Mouse (Mus musculus) lung, postnatal 0 days (tissue): ENCODE results near the gene Rprd2. TPM values are rescaled to one million over a fixed set of nuclear protein-coding genes. Genes with fewer than 3 reads are reported as not detected.

Experiments
- ATAC-seq: fragments of 200-750 bp; cut with Nextera tagmentation; 2 replicates; pipeline ENCODE4 v1.8.0; 2017; ENCODE audit warnings: moderate library complexity
- DNase-seq: peaks from one replicate; pipeline ENCODE4 v3.0.0-alpha.2; 2016; ENCODE audit warnings: low spot score
- H3K27ac ChIP-seq: fragments of 300-500 bp; sonication (generic); 2 replicates; pipeline ENCODE4 v1.5.1; 2014; ENCODE audit warnings: antibody characterized with exemption, mild to moderate bottlenecking, low read length, mixed read lengths
- H3K27me3 ChIP-seq: fragments of 300-500 bp; sonication (generic); replicated peaks from 2 replicates; pipeline ENCODE4 v1.6.1; 2014; ENCODE audit warnings: low read length, mixed read lengths; ENCODE audit not compliant: insufficient read depth
- H3K36me3 ChIP-seq: fragments of 300-500 bp; sonication (generic); 2 replicates; pipeline ENCODE4 v1.6.1; 2014; ENCODE audit warnings: low read length, mixed read lengths; ENCODE audit not compliant: insufficient read depth
- H3K4me1 ChIP-seq: fragments of 300-500 bp; sonication (generic); 2 replicates; pipeline ENCODE4 v1.6.1; 2014; ENCODE audit warnings: antibody characterized with exemption, low read depth, low read length, mixed read lengths; ENCODE audit not compliant: insufficient read depth
- H3K4me2 ChIP-seq: fragments of 300-500 bp; sonication (generic); replicated peaks from 2 replicates; pipeline ENCODE4 v1.6.1; 2014; ENCODE audit warnings: low read depth, mild to moderate bottlenecking, low read length, moderate library complexity, mixed read lengths
- H3K4me3 ChIP-seq: fragments of 300-500 bp; sonication (generic); 2 replicates; pipeline ENCODE4 v1.5.1; 2014; ENCODE audit warnings: low read depth, low read length
- H3K9ac ChIP-seq: fragments of 300-500 bp; sonication (generic); replicated peaks from 2 replicates; pipeline ENCODE4 v1.6.1; 2014; ENCODE audit warnings: low read depth, mild to moderate bottlenecking
- H3K9me3 ChIP-seq: fragments of 300-500 bp; sonication (generic); 2 replicates; pipeline ENCODE4 v1.6.1; 2016; ENCODE audit warnings: low read length, mixed read lengths
- CTCF ChIP-seq: IDR thresholded peaks from 2 replicates; pipeline ENCODE4 v1.5.1; 2016; ENCODE audit warnings: antibody characterized with exemption, mild to moderate bottlenecking
- EP300 ChIP-seq: IDR thresholded peaks from 2 replicates; pipeline ENCODE4 v1.6.1; 2016; ENCODE audit warnings: antibody characterized with exemption, mild to moderate bottlenecking, control low read depth
- WGBS: fragments of 180-500 bp; shearing (Covaris S2); extraction: QIAGEN DNeasy Blood & Tissue Kit; methylation state at CpG from one replicate; pipeline ENCODE4 v1.1.7; 2014; 5-methylcytosine and 5-hydroxymethylcytosine counted together
- microRNA-seq: library from miRNA; unstranded; fragments of <30 nt; microRNA quantifications from one replicate; pipeline ENCODE4, GENCODE M21; 2016
- polyA plus RNA-seq: library from polyadenylated mRNA; unstranded; fragments of >200 nt; fragmentation: Nextera tagmentation; extraction: Ambion mirVana; gene quantifications from 2 replicates; pipeline ENCODE4 v1.2.1, GENCODE M21; 2015

Gene Rprd2
- polyA plus RNA-seq, 1 experiment from 2014 or later: 14.0 TPM

DNA sequence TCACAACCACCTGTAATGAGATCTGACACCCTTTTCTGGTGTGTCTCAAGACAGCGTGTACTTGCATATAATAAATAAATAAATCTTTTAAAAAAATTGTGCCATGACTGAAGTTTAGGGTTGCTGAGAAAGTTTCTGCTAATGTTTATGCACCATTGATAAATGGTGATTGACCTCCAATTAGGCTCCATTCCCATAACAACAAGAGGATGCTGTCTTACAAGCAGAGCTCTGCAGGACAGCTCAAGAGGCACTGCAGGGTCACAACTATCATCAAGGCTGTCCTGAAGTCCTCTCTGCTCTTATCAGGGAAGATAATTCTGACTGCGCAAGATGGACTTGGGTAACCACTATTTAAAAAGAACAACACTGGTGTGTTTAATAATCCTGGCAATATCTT lies 100.5 kb downstream of the Rprd2 start:
- no peaks in the 10 kb centered on the region for H3K4me1 ChIP-seq

DNA sequence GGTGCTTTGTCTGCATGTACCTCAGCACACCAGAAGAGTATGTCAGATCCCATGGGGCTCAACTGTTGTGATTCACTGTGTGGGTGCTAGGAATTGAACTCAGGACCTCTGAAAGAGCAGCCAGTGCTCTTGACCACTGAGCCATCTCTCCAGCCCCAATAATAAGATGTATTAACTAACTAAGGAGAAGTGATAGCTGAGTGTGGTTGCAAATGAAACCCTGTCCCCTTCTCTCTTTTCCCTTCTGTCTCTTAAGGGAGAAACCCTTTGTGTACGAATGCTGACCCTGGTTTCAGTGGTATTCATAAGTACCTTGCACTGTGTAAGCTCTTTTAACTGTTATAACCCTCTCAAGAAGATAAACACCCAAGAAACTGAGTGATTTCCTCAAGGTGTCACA lies 102.6 kb downstream of the Rprd2 start:
- no peaks in the 10 kb centered on the region for H3K4me1 ChIP-seq
- 71% methylated on average over 1 of the region's 1 CpGs for WGBS
- H3K9ac ChIP-seq: no peak overlapping the region
- H3K4me3 ChIP-seq: no peak overlapping the region
- DNase-seq: no peak
- H3K9me3 ChIP-seq: no peaks in the 10 kb centered on the region
- no peak for ATAC-seq
- H3K27me3 ChIP-seq: no peaks in the 10 kb centered on the region
- no peak overlapping the region for H3K27ac ChIP-seq
- H3K36me3 ChIP-seq: no peaks in the 10 kb centered on the region
- TF ChIP-seq EP300: no peak
- no peak for TF ChIP-seq CTCF
- H3K4me2 ChIP-seq: no peak overlapping the region

More for the DNA sequence above, 100.5 kb downstream of the Rprd2 start:
- no peaks in the 10 kb centered on the region for H3K27me3 ChIP-seq
- H3K27ac ChIP-seq: no peak overlapping the region
- ATAC-seq (no peak), DNase-seq (no peak)
- no peak for TF ChIP-seq CTCF
- no peak for TF ChIP-seq EP300
- WGBS: 73% methylated on average over 2 of the region's 2 CpGs
- no peaks in the 10 kb centered on the region for H3K9me3 ChIP-seq
- H3K9ac ChIP-seq: no peak overlapping the region
- H3K36me3 ChIP-seq: no peaks in the 10 kb centered on the region
- H3K4me2 ChIP-seq: no peak overlapping the region
- no peak overlapping the region for H3K4me3 ChIP-seq

Small RNAs within 50 kb of the gene (microRNA-seq; reads per million reads assigned to microRNA genes)
- not detected for gene Mir7014

Other genes starting within 250 kb of the Rprd2 start
- 23.1 and 25.3 TPM in 2 replicates for gene Golph3l, start 229.9 kb downstream of the Rprd2 start, polyA plus RNA-seq
- gene Ensa, start 193.9 kb downstream of the Rprd2 start, polyA plus RNA-seq: 48.2 and 52.0 TPM in 2 replicates
- gene Mcl1, start 160.1 kb downstream of the Rprd2 start, polyA plus RNA-seq: 99.6 and 101 TPM in 2 replicates
- gene Adamtsl4, start 130.9 kb downstream of the Rprd2 start, polyA plus RNA-seq: 11.8 and 13.2 TPM in 2 replicates
- 94.3 and 107 TPM in 2 replicates for gene Ecm1, start 79.3 kb downstream of the Rprd2 start, polyA plus RNA-seq
- gene Tars2, start 58.7 kb downstream of the Rprd2 start, polyA plus RNA-seq: 18.5 and 19.3 TPM in 2 replicates
- 14.3 and 16.0 TPM in 2 replicates for gene Prpf3, start 37.0 kb upstream of the Rprd2 start, polyA plus RNA-seq
- gene Mrps21, start 52.7 kb upstream of the Rprd2 start, polyA plus RNA-seq: 252 and 273 TPM in 2 replicates
- 2.0 and 3.1 TPM in 2 replicates for gene Ciart, start 63.4 kb upstream of the Rprd2 start, polyA plus RNA-seq
- gene BC028528, start 73.1 kb upstream of the Rprd2 start, polyA plus RNA-seq: 247 and 252 TPM in 2 replicates
- 48.6 and 49.1 TPM in 2 replicates for gene Aph1a, start 75.1 kb upstream of the Rprd2 start, polyA plus RNA-seq
- 4.4 and 4.5 TPM in 2 replicates for gene Car14, start 85.8 kb upstream of the Rprd2 start, polyA plus RNA-seq
- gene Anp32e, start 110.4 kb upstream of the Rprd2 start, polyA plus RNA-seq: 72.5 and 79.6 TPM in 2 replicates
- gene Plekho1, start 177.1 kb upstream of the Rprd2 start, polyA plus RNA-seq: 53.5 and 55.4 TPM in 2 replicates
- gene Vps45, start 239.6 kb upstream of the Rprd2 start, polyA plus RNA-seq: 32.3 and 32.8 TPM in 2 replicates